Mouse (Mus musculus) E14TG2a.4 (cell line): Measurements from ENCODE around the gene Traf3ip1.

Experiments used
- CTCF ChIP-seq: conservative IDR thresholded peaks from 2 replicates; pipeline ENCODE4 v1.5.1; 2014; ENCODE audit warnings: low read length
- NANOG ChIP-seq: IDR thresholded peaks from 2 replicates; pipeline ENCODE4 v1.6.1; 2014; ENCODE audit warnings: borderline replicate concordance, low read length, mixed read lengths
- POU5F1 ChIP-seq: IDR thresholded peaks from 2 replicates; pipeline ENCODE4 v1.6.1; 2014; ENCODE audit warnings: low read length, borderline replicate concordance

GRCm38 (mm10) chr1:91458223-91458861, 36.1 kb upstream of the Traf3ip1 start:
- TF ChIP-seq CTCF (no peak), POU5F1 (no peak), NANOG (no peak)
